Mouse (Mus musculus) megakaryocyte, embryonic 14.5 days (primary cell): ENCODE data around the gene Col24a1.

Source experiments
- FLI1 ChIP-seq: IDR thresholded peaks from 2 replicates; pipeline ENCODE4 v1.6.1; 2012; ENCODE audit warnings: low read length, inconsistent platforms, mixed read lengths
- GATA1 ChIP-seq: IDR thresholded peaks from 3 replicates; pipeline ENCODE4 v1.6.1; 2012; ENCODE audit warnings: mixed read lengths, low read length, inconsistent platforms, borderline replicate concordance

DNA sequence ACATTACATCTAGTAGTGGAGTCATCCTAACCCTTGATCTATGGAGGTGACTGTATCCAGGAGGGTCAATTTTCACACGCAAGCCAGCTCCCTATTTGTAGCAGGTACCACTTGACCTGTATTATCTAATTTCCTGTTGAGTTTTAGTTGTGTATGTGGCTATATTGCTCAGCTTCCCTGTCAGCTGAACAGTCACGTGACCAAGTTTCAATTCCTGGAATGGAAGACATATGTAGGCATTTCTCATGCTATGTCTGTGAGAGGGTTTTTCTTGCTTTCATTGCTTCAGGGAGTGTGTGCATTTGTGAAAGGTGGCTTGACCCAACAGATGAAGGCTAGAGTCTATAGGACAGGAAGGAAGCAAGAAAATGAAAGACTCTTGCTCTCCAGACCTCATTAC is 44.2 kb upstream of the Col24a1 start:
- TF ChIP-seq GATA1 (no peak), FLI1 (no peak)
